In genomic region chr4:65127291-65127590, GRCm38 (mm10) we compare ENCODE assay signal across 7 mouse cellular contexts.
A peak's percentile ranks its signal among the peaks of the same experiment; 100 is the strongest.
DNase-seq lines count a peak whose midpoint lies in the region; ATAC-seq lines count a peak whose summit lies in the region.

No protein-coding gene starts in this region.

- peak; percentile 70 for ATAC-seq in cerebellum, adult (ENCODE audit: insufficient number of reproducible peaks, low FRiP score, low TSS enrichment)

- peak; percentile 22 for DNase-seq in embryo, embryonic 9.5 days (ENCODE audit: extremely low spot score)
- DNase-seq in heart, adult 9 months (ENCODE audit: low spot score in 2 of 2), result peak; percentile 50 to 63
- peak; percentile 60 for DNase-seq in kidney, adult 18-20 months
- peak; percentile 4 for DNase-seq in lung, postnatal 14 days
- no peak for DNase-seq in spleen, postnatal 14 days (ENCODE audit: low spot score in 2 of 2)
- DNase-seq in ovary, adult 18-20 months (ENCODE audit: low spot score), result no peak

Comparison
In these comparisons a context has a peak if more than half of its experiments do, and no peak if none do; other contexts are left out.
1. DNase-seq: peak in embryo, embryonic 9.5 days (single experiment), heart, adult 9 months (2 of 2), kidney, adult 18-20 months (single experiment) and lung, postnatal 14 days (single experiment); none in spleen, postnatal 14 days (0 of 2) and ovary, adult 18-20 months (single experiment).